Mouse (Mus musculus) testis, adult 2 months (tissue): ENCODE results near the gene Emid1. TPM values are rescaled to one million over a fixed set of nuclear protein-coding genes. Genes with fewer than 3 reads are reported as not detected.
A peak's percentile ranks its signal among the peaks of the same experiment; 100 is the strongest.

Experiments used
- H3K27ac ChIP-seq: fragments of 200-500 bp; 2 replicates; pipeline ENCODE4 v1.5.1; 2012; ENCODE audit warnings: low read depth, low read length; ENCODE audit not compliant: control insufficient read depth, insufficient read depth
- H3K27me3 ChIP-seq: fragments of 200-500 bp; 2 replicates; pipeline ENCODE4 v1.6.1; 2012; ENCODE audit warnings: mild to moderate bottlenecking, low read length, moderate library complexity; ENCODE audit not compliant: control insufficient read depth, insufficient read depth
- H3K36me3 ChIP-seq: fragments of 200-500 bp; 2 replicates; pipeline ENCODE4 v1.6.1; 2012; ENCODE audit warnings: mild to moderate bottlenecking, low read length; ENCODE audit not compliant: control insufficient read depth, insufficient read depth
- H3K4me1 ChIP-seq: fragments of 200-500 bp; 2 replicates; pipeline ENCODE4 v1.6.1; 2012; ENCODE audit warnings: low read length; ENCODE audit not compliant: control insufficient read depth, insufficient read depth
- H3K4me3 ChIP-seq: fragments of 200-500 bp; 2 replicates; pipeline ENCODE4 v1.5.1; 2012; ENCODE audit warnings: low read depth, mild to moderate bottlenecking, low read length, moderate library complexity, mixed read lengths; ENCODE audit not compliant: control insufficient read depth
- CTCF ChIP-seq: fragments of 200-500 bp; IDR thresholded peaks from 2 replicates; pipeline ENCODE4 v1.5.1; 2012; ENCODE audit warnings: low read depth, mild to moderate bottlenecking, inconsistent platforms, low read length, moderate library complexity; ENCODE audit not compliant: control insufficient read depth, insufficient read depth, insufficient replicate concordance
- POLR2A ChIP-seq: fragments of 200-500 bp; IDR thresholded peaks from 2 replicates; pipeline ENCODE4 v1.6.1; 2012; ENCODE audit warnings: low read depth, mild to moderate bottlenecking, inconsistent platforms, low read length, moderate library complexity; ENCODE audit not compliant: control insufficient read depth
- polyA plus RNA-seq: library from polyadenylated mRNA; depleted of rRNA; stranded (reverse); fragments of >200 nt; gene quantifications from 2 replicates; pipeline ENCODE4 v1.2.3, GENCODE M21; 2012

Emid1 gene
- polyA plus RNA-seq, 1 experiment = 4.0 TPM

- TF ChIP-seq CTCF (no peak), POLR2A (no peak)
- peak overlapping the region; percentile 59 for H3K27ac ChIP-seq
- H3K4me1 ChIP-seq = peaks cover 65% of the 10 kb centered on the region
- no peaks in the 10 kb centered on the region for H3K36me3 ChIP-seq
- no peaks in the 10 kb centered on the region for H3K27me3 ChIP-seq
- H3K4me3 ChIP-seq = peak overlapping the region; percentile 93
These were observed 89.7 kb downstream of the Emid1 start for GRCm38 (mm10) chr11:5062326-5062725.

- TF ChIP-seq CTCF = no peak
- no peak; the same call in none of the 2 replicates for TF ChIP-seq POLR2A
- peak overlapping the region; percentile 62 for H3K27ac ChIP-seq
- no peaks in the 10 kb centered on the region for H3K27me3 ChIP-seq
- no peaks in the 10 kb centered on the region for H3K36me3 ChIP-seq
- peaks cover 69% of the 10 kb centered on the region for H3K4me1 ChIP-seq
- peak overlapping the region; percentile 93 for H3K4me3 ChIP-seq
These were observed 90.5 kb downstream of the Emid1 start for GRCm38 (mm10) chr11:5061413-5062139.

DNA sequence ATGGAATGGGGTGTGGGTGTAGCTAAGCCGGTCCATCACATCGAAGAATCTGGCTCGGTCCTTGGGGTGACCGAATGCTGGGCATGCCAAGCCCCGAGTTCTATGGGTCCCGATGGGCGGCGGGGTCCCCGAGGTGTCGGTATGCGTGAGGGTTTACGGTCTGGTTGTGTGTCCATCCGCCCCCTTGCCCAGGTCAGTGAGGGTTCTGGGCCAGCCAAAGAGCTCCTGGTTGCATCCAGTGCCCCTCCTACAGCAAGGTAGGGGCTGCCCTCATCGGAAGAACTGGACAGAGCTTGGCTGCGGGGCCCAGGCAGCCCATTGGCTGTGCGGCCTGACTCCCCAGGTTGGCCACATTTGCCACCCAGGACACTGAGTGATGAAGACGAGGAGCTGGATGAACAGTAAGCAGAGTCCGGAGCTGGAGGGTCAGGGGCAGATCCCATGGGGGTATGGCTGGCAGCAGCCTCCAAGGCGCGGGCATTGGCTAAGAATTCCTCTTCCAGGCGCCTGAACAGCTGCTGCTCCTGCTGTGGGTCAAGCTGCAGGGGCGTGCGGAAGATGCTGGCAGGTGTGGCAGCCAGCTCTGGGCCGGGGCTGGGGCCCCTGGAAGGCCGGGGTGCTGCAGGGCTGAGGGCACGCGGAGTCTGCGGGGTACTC, 91.2 kb downstream of the Emid1 start:
- no peaks in the 10 kb centered on the region for H3K36me3 ChIP-seq
- peak overlapping the region; percentile 93 for H3K4me3 ChIP-seq
- H3K27me3 ChIP-seq = no peaks in the 10 kb centered on the region
- peaks cover 67% of the 10 kb centered on the region for H3K4me1 ChIP-seq
- H3K27ac ChIP-seq = no peak overlapping the region
- TF ChIP-seq POLR2A (no peak; the same call in 1 of the 2 replicates), CTCF (no peak)

- Histone ChIP-seq H3K27me3 (no peaks in the 10 kb centered on the region), H3K36me3 (no peaks in the 10 kb centered on the region), H3K27ac (no peak overlapping the region), H3K4me3 (peak overlapping the region; percentile 37), H3K4me1 (peaks cover 59% of the 10 kb centered on the region)
- TF ChIP-seq POLR2A (peak; percentile 49), CTCF (peak; percentile 98)
These were observed 92.3 kb downstream of the Emid1 start for GRCm38 (mm10) chr11:5059704-5060156.

- H3K27me3 ChIP-seq = no peaks in the 10 kb centered on the region
These were observed 92.8 kb downstream of the Emid1 start for GRCm38 (mm10) chr11:5059230-5059629.

DNA sequence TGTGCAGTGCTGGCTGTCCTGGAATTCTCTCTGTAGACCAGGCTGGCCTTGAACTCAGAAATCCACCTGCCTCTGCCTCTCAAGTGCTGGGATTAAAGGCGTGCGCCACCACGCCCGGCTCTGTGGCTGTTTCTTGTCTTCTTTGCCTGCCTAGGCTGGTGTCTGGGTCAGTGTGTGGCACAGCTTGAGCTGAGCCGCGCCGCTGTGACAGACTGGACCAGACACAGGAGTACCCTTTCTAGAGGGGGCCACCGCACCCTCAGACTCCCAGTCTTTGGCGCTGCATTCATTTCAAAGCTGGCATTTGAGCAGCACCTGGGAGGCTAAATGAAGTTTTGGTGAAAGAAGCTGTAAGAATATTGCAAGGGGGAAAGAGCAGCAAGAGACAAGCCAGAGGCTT, 93.3 kb downstream of the Emid1 start:
- no peaks in the 10 kb centered on the region for H3K36me3 ChIP-seq
- H3K27ac ChIP-seq = no peak overlapping the region
- peaks cover 54% of the 10 kb centered on the region for H3K4me1 ChIP-seq
- H3K4me3 ChIP-seq = peak overlapping the region; percentile 37
- H3K27me3 ChIP-seq = no peaks in the 10 kb centered on the region
- TF ChIP-seq POLR2A (no peak), CTCF (no peak)

More at GRCm38 (mm10) chr11:5059230-5059629, 92.8 kb downstream of the Emid1 start:
- peaks cover 56% of the 10 kb centered on the region for H3K4me1 ChIP-seq
- H3K36me3 ChIP-seq = no peaks in the 10 kb centered on the region
- peak; percentile 53 for TF ChIP-seq POLR2A
- TF ChIP-seq CTCF = 0 out of 2 replicates have a peak, but pooled peaks have one; percentile 14
- peak overlapping the region; percentile 37 for H3K4me3 ChIP-seq
- H3K27ac ChIP-seq = no peak overlapping the region
